Mouse (Mus musculus) spleen, adult 18-20 months (tissue): ENCODE results near the gene Dsn1.
A peak's percentile ranks its signal among the peaks of the same experiment; 100 is the strongest.

Experiments used
- DNase-seq, 2 experiments: peaks; one replicate each; pipeline ENCODE4 v3.0.0; 2022; ENCODE audit warnings: mixed read lengths in 2 of 2

The Dsn1 gene

DNA sequence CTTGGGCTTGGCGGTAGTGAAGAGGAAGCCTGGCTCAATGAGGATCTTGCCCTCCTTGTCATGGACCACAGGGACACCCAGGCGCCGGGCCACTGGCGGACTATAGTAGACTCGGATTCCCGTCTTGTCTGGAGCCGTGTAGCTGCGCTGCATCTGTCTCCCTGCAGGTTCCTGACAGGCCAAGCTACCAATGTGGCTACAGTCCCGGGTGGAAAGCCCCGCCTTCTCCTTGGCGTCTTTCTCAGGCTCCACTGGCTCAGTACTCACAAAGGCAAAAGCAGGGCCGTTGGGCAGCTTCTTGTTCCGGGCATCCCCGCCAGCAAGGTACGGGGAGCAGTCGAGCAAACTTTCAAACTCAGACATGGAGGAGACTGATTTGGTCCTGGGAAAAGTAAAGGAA lies 14.2 kb upstream of the Dsn1 start:
- DNase-seq, result no peak

DNA sequence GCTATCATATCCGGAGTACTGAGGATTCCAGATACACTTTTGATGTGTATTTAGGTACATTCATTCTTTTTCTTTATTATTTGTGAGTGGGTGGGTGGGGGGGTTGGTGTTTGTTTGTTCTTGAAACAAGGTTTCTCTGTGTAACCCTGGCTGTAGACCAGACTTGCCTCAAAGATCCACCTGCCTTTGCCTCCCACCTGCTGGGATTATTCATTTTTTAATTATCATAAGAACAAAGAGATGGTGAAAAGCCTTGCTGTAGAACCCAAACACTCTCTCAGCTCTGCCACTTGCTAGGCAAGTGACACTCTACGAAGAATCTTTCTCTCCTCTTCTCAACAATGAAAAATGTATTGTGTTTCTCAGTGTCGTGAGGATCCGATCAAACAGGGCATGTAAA lies 12.3 kb upstream of the Dsn1 start:
- no peak for DNase-seq

DNA sequence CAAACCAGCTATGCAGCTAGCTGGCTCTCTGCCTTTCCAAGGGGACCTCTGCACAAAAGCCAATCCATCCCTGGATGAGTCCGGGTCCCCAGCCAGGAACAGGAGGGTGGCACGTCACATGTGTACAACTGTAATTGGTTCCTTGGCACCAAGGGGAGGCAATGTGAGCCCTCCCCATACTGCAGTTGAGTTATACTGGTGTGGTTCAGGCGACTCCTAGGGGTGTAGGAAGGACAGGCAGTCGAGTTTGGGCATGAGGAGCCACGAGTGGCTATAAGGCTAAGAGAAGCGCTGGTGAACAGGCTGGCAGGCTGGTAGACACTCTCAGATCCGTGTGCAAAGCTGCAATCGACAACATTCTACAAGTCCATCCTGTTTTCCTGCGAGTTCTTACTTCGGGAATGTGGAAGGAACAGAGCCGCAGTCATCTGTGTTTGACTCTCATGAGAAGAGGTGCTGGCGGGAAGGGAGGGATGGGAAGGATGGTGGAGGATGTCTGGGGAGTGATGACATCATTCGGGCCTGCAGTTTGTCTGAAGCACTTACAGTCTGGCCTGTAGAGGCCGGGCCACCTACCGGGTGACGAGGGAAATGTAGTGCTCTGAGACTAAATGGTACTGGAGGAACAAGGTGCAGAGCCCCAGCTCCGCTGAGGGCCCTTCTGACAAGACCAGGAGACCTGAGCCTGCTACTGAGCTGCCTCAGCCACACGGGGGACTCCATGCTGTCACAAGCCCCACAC lies 9.7 kb upstream of the Dsn1 start:
- no peak for DNase-seq

DNA sequence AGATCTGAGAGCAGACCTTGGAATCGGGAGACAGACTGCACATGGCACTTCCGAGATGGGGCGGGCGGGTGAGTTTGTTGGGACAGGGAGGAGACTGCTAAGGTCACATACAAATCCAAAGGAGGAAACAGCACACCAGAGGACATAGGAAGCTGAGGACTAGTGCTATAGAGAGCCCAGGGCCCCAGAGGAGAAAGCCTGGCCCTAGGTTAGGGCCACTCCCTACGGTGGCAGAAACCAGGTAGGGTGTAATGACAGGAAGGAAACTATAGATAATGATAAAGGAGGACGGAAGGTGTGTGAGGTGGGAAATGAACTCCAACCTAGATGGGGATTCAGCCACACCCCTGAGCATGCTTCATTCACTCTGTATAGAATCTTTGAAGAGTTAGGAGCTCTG lies 5.4 kb upstream of the Dsn1 start:
- DNase-seq, result no peak

DNA sequence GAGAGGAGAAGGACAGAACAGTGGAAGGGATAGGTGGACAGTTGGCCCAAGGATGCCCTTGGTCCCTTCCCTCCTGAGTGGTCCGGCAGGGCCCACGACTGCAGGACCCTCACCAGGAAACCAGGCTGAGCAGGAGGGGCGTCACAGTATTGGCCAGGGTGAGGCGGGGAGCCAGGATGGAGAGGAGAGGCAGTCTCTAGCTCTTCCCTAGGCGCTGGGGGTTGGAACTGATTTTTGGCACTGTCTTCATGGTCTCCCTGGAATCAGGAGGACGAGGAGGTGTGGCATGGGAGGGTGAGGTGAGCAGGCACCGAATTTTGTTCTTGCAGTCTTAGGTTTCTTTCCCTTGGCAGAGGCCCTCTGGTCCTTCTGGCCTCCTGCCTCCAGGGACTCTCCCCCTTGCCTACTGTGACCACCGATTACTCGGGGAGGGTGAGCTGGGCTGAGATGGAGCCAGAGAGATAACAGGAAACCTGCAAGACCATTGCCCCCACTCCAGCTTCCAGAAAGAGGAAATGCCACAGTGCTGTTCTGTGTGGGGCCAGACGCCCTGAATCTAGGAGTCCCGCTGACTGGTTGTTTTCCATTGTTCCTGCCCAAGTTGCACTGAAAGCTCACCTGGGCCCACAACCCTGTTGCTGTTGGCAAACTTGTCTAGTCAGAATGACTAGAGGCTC lies 3.8 kb upstream of the Dsn1 start:
- DNase-seq, result no peak

DNA sequence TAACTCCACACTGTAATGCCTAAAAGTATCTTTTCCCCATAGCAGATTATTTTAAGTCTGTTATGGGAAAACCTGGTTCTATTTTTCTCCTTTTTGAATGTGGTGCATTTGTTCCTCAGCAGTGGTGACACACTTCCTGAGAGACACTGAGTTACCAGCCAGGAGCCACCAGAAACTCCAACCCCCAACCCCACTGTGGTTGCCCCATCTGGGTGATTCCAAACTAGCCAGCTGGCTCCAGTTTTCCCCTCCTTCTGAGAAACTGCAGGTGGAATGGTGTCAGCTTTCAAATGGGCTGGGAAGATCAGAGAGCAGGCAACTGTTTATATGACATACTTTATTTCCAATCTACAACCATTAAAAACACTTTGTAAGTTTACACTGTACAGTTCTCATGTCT lies 3.2 kb upstream of the Dsn1 start:
- no peak for DNase-seq

- DNase-seq, result no peak
Observed at GRCm38 (mm10) chr2:157008509-157008908, 1.6 kb upstream of the Dsn1 start.

- DNase-seq, result no peak
Observed at GRCm38 (mm10) chr2:157007234-157007596, 261 bp upstream of the Dsn1 start.

DNA sequence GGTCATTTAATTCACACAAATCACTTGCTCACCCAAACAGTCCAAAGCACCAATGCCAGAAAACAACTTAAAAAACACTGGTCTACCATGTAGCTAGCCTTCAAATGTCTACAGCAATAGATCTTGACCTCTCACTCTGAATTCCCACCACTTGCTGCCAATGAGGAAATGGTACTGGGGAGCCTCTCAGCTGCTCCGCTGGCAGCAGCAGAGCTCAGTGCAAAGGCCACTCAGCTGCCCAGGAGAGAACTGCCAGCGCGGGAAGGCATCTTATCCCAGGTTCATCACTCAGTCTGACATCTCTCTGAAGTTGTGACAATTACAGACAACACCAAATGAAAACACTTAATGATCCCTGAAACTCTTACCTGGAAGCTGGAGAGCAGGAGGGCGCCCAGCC lies 4.6 kb downstream of the Dsn1 start:
- no peak for DNase-seq

GRCm38 (mm10) chr2:156998263-156998662 lies 8.7 kb downstream of the Dsn1 start:
- no peak for DNase-seq

- DNase-seq, result no peak
Observed at GRCm38 (mm10) chr2:156996576-156996975, 10.4 kb downstream of the Dsn1 start.

DNA sequence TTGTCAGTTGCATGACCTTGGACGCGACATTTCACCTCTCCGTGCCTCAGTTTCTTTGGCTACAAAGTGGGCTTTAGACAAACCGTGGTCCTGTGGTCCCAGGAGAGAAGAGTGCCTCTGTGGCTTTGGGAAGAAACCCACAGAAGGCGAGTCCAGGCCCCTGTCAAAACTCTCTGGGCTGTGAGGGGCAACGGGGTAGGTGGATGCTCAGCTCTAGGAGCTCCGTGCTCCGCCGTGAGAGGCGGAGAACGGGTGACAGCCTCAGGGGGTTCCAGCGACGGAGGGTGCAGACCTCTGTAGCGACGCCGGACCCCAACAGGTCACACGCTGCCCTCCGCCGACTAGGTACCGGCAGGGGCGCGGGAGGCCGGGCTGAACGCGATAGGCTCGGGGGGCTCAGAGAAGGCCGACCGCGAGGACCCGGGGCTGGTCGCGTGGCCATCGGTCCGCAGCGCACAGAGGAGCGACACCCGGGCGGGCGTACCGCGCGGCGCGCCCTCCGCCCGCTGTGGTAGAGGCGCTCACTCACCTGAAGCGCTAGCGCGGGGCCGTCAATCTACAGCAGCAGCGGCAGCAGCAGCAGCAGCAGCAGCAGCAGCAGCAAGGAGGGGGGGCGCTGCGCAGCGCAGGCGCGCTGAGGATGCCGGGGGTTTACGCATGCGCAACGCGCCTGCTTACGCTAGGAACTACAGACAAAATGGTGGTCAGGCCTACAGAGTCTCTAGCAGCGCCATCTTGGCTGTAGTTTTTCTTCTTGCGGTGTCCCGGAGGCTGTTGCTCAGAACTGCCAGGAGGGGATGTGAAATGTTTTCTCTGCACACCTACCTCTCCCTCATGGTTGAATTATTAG lies 15.3 kb downstream of the Dsn1 start, which contains the start of gene Ndrg3:
TSS of gene Ndrg3 (minus strand) at position 587 of the 850 bp plus-strand sequence.
- peak; percentile 94 to 97 for DNase-seq

GRCm38 (mm10) chr2:156990727-156991431 lies 16.1 kb downstream of the Dsn1 start:
- no peak for DNase-seq

DNA sequence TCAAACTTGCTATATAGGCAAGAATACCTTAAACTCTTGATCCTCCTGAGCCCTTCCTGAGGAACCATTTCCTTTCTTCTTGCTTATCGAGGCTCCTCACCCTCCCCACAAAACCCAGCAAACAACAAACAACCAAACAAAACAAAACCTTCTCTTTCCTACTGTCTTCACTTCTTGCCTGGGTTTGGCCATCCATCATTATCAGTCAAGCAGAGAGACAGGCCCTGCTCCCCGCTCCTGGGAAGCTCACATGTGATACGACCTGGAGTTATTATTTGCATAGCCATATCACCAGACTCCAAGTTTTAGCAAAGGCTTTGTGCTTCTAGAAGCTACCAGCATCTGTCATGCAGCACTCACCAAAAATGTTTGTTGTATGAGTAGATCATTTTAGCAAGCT lies 19.6 kb downstream of the Dsn1 start:
- no peak for DNase-seq

- no peak for DNase-seq
Observed at GRCm38 (mm10) chr2:156982864-156983263, 24.1 kb downstream of the Dsn1 start.

DNA sequence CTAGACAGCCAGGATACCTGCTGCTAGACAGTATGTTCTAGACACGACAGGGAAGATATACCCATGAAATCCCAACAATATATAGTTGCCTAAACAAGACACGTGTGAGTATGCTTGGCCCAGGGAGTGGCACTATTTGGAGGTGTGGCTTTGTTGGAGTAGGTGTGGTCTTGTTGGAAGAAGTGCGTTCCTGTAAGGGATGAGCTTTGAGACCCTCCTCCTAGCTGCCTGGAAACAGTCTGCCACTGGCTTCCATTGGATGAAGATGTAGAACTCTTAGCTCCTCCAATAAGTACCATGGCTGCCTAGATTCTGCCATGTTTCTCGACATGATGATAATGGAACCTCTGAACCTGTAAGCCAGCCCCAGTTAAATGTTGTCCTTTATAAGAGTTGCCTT lies 25.7 kb downstream of the Dsn1 start:
- DNase-seq, result no peak

DNA sequence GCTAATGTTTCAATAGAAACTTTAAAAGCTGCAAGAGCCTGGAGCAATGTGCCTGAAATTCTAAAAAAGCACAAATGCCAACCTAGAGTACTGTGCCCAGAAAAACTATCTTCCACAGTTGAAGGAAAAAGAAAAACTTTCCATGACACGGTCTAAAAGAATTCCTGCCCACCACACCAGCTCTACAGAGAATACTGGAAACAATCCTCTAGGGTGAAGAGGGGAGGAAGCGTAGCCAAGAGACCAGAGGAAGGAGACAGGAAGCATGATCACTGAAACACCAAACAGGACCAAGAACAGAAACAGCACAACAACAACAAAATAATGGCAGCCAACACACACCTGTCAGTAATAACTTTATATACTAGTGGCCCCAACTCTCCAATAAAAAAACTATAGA lies 26.9 kb downstream of the Dsn1 start:
- DNase-seq, result no peak

DNA sequence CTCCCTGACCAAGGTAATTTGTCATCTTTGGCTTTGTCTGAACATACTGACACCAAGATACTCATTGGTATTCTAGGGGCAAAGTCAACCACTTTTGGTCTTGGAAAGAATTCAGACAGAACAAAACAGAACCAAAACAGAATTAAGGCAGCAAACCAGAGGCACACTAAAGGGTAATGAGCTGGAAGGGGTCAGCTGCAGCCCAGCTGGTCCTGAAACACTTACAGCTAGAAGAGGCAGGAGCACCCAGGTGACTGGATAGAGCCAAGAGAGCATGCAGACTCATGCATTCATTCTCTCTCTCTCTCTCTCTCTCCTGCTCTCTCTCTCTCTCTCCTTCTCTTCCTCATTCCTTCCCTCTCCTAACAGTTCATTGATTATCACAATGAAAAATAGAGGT lies 30.2 kb downstream of the Dsn1 start:
- no peak for DNase-seq

- DNase-seq, result no peak
Observed at GRCm38 (mm10) chr2:156974967-156975366, 32.0 kb downstream of the Dsn1 start.

DNA sequence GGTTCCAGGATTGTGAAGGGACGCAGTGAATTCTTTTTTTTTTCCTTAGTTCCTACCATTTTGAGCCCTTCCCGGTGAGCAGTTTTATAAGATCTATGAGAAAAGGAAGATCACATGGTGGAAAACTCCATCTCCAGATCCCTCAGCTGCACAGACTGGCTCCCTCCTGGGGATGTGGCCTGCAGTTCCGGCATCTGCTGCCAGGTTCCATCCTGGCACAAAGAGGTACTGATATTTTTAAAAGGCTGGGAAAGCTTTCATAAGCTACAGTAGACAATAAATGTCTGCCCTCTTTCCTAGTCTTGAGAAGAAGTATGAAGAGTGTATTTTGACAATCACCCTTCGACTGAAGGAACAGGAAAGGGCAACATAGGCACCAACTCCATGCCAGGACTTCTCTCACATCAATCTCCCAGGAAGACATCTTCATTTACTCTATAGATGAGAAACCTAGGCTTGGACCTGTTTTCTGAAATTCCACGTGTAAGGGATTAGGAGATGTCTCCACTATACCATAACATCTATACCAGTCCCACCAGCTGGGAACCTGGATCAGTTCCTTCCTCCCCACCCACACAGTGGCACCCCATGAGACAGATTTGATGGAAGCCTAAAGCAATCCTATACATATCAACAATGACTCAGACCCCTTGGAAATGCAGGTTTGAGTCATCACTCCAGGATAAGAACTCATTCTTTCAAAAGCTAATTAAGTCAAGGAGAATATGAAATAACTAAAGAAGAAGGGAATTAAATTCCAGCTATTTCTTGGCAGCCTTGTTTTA lies 33.4 kb downstream of the Dsn1 start:
- no peak for DNase-seq

- no peak for DNase-seq
Observed at GRCm38 (mm10) chr2:156970253-156970652, 36.7 kb downstream of the Dsn1 start.

GRCm38 (mm10) chr2:156968501-156968900 lies 38.5 kb downstream of the Dsn1 start:
- DNase-seq, result no peak
